Mouse (Mus musculus): Measurements from ENCODE around the gene Cd300a.

The Cd300a gene

DNA sequence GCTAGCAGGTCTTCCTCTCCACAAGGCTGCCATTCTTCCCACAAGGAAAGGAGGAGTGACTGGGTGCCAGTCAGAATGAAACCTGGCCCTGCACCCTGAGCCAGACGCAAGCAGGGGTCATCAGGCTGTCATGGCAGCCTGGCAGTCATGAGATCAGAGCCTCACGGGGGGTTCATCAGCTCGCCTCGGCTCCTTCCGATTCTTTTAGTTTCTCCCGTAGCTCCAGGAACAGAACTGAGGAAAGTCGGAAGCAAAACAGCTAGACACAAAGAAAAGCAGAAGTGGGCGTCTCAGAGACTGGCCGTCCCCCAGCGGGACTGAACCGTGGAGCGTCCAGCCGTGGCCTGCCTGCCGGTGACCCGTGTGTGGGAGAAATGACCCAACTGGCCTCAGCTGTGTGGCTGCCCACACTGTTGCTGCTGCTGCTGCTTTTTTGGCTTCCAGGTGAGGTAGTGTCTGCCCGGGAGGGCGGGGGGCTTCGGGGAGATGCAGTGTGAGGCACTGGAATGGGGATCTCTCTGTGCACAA, at the start of gene Cd300a:
Gene Cd300a (plus strand): TSS at position 51 of the 528 bp plus-strand sequence.
- no peaks in the 10 kb centered on the region for H3K9me3 ChIP-seq (ENCODE audit: low read length)
- H3K4me1 ChIP-seq (replicated peaks; ENCODE audit: low read depth, low read length) = no peaks in the 10 kb centered on the region
- H3K36me3 ChIP-seq (ENCODE audit: insufficient read depth, low read length) = no peaks in the 10 kb centered on the region
- H3K4me3 ChIP-seq (replicated peaks; ENCODE audit: low read length) = no peak within 1 kb of the TSS
- TF ChIP-seq CTCF (conservative IDR thresholded peaks at IDR 0.05; ENCODE audit: low read length) (no peak), POU5F1 (IDR thresholded peaks at IDR 0.05; ENCODE audit: borderline replicate concordance, low read length) (no peak), NANOG (IDR thresholded peaks at IDR 0.05; ENCODE audit: borderline replicate concordance, low read length) (no peak)
- peaks cover 27% of the 10 kb centered on the region for H3K27me3 ChIP-seq (ENCODE audit: insufficient read depth, low read length)

DNA sequence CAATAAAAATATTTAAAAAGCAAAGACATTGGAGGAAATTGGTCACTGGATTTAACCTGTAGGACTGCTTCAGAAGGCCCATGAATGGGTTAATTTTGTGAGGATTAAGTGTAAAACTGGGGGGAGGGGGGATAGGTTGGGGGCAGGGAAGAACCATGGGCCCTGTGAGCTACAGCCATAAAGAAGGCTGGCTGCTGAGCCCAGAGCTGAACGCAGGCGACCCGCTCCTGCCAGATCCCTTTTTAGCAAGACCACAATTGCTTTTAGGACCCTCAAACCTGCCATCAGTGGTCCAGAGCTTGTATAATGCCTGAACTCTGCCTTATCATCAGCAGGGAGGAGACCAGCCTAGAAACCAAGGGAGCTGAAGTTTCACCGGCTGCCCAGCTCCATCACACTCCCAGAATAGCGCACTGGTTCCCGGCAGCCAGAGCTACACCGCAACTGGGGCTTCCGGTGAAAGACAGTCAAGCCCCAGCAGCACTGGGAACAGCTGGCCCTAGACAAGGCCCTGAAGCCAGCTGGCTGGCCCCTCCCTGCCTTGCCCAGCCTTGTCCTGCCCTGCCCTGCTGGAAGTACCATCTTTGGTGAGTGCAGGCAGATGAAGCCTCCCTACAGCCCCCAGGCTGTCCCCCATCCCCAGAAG, 45.9 kb upstream of the Cd300a start:
- TF ChIP-seq POU5F1 (IDR thresholded peaks at IDR 0.05; ENCODE audit: borderline replicate concordance, low read length) = no peak
- peaks cover 21% of the 10 kb centered on the region for H3K9me3 ChIP-seq (ENCODE audit: low read length)

DNA sequence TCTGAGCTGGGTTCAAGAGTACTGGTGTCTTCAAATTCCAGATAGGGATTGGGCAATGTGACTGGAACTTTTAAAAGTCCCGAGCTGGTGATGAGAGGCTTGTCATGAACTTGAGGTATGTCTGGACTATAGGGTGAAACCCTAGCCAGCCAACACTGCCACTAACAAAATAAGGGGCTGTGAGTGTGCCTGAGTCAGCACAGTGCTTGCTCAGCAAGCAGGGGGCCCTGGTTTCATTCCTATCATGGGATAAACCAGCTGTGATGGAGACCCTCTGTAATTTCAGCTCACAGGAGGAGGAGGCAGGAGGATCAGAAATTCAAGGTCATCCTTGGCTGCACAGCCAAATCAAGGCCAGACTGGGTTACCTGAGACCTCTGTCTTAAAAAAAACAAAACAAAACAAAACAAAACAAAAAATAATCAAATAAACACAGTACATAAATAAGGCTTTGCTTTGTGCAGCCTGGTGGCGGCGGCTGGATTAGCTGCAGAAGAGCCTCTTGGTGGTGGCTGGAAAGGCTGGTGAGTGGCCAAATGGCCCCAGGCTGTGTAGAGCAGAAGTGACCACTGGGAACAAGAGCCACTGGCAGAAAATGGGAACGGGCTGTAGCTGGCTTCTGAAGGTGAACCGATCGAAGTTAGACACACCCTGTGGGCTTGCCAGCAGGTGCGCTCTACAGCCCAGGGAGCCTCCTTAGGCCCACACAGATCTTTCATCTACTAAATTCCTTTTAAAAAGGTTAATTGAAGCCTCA, 45.2 kb upstream of the Cd300a start:
- Histone ChIP-seq H3K36me3 (ENCODE audit: insufficient read depth, low read length) (no peaks in the 10 kb centered on the region), H3K4me1 (replicated peaks; ENCODE audit: low read depth, low read length) (peaks cover 43% of the 10 kb centered on the region), H3K4me3 (replicated peaks; ENCODE audit: low read length) (peak overlapping the region; percentile 60), H3K9me3 (ENCODE audit: low read length) (peaks cover 20% of the 10 kb centered on the region), H3K27me3 (ENCODE audit: insufficient read depth, low read length) (peaks cover 24% of the 10 kb centered on the region)
- no peak for TF ChIP-seq NANOG (IDR thresholded peaks at IDR 0.05; ENCODE audit: borderline replicate concordance, low read length)
- TF ChIP-seq POU5F1 (IDR thresholded peaks at IDR 0.05; ENCODE audit: borderline replicate concordance, low read length) = no peak
- TF ChIP-seq CTCF (conservative IDR thresholded peaks at IDR 0.05; ENCODE audit: low read length) = no peak

More for the DNA sequence above, 45.9 kb upstream of the Cd300a start:
- Histone ChIP-seq H3K36me3 (ENCODE audit: insufficient read depth, low read length) (no peaks in the 10 kb centered on the region), H3K4me1 (replicated peaks; ENCODE audit: low read depth, low read length) (peaks cover 38% of the 10 kb centered on the region), H3K4me3 (replicated peaks; ENCODE audit: low read length) (peak overlapping the region; percentile 60), H3K27me3 (ENCODE audit: insufficient read depth, low read length) (peaks cover 17% of the 10 kb centered on the region)

DNA sequence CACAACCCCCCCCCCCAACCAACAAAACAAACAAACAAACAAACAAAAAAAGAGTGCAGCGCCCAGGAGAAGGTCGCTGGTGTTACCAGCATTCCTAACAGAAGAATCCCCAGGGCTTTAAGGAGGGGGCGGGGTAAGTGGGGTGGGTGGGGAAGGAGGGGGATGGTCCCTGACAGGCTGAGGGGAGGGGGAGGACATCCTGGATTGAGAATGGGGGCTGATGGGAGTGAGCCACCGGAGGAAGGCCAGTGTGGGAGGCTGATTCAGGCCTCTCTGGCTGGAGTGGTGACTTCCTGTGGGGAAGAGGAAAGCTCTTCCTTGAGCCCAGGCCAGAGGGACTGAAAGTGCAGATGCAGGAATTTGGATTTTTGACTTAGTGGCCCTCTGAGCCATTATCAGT, 43.5 kb upstream of the Cd300a start:
- no peak overlapping the region; the same call in 1 of the 2 replicates for H3K4me3 ChIP-seq (replicated peaks; ENCODE audit: low read length)
- peaks cover 39% of the 10 kb centered on the region for H3K27me3 ChIP-seq (ENCODE audit: insufficient read depth, low read length)
- no peak for TF ChIP-seq POU5F1 (IDR thresholded peaks at IDR 0.05; ENCODE audit: borderline replicate concordance, low read length)
- no peak for TF ChIP-seq CTCF (conservative IDR thresholded peaks at IDR 0.05; ENCODE audit: low read length)
- no peak for TF ChIP-seq NANOG (IDR thresholded peaks at IDR 0.05; ENCODE audit: borderline replicate concordance, low read length)
- no peaks in the 10 kb centered on the region for H3K36me3 ChIP-seq (ENCODE audit: insufficient read depth, low read length)
- peaks cover 56% of the 10 kb centered on the region for H3K4me1 ChIP-seq (replicated peaks; ENCODE audit: low read depth, low read length)
- peaks cover 7% of the 10 kb centered on the region for H3K9me3 ChIP-seq (ENCODE audit: low read length)

DNA sequence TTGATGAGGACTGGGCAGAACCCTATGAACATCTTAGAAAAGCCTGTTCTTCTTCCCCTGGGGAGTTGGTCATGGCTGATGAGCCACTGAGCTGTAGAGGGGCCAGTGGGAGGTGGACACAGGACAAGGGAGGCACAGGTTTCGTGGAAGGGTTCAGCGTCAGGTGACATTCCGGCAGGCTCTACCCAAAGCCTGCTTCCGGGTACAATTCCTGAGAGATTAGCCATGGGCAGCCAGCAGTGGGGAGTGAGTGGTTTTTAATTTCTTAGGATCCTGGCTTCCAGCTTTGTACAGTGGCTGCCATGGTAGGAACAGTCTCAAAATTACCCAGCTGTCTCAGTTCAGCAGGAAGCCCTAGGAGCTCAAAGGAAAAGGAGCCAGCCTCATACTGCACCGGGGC, 42.8 kb upstream of the Cd300a start:
- H3K9me3 ChIP-seq (ENCODE audit: low read length) = 0 out of 2 replicates have a peak, but pooled peaks cover under 1% of the 10 kb centered on the region
- TF ChIP-seq POU5F1 (IDR thresholded peaks at IDR 0.05; ENCODE audit: borderline replicate concordance, low read length) = no peak
- TF ChIP-seq NANOG (IDR thresholded peaks at IDR 0.05; ENCODE audit: borderline replicate concordance, low read length) = no peak

DNA sequence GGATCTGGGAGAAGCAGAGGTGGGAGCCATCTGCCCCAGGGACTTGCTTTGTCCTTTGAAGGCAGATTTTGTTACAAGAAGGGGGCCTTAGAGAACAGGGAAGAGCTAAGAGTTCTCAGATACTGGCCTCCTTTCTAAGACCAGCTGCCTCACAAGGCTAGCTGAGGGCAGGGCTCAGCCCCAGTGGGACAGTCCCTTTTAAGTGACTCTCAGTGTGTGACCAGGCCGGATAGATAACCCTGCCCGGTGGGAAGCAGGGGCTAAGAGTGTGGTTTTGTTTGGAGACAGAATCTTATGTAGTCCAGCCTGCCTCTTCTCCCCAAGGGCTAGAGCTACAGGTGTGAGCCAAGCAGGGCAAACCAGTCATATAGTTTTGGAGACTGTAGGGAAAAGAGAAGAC, 40.3 kb upstream of the Cd300a start:
- no peak for TF ChIP-seq POU5F1 (IDR thresholded peaks at IDR 0.05; ENCODE audit: borderline replicate concordance, low read length)
- no peak for TF ChIP-seq CTCF (conservative IDR thresholded peaks at IDR 0.05; ENCODE audit: low read length)
- TF ChIP-seq NANOG (IDR thresholded peaks at IDR 0.05; ENCODE audit: borderline replicate concordance, low read length) = no peak
- H3K36me3 ChIP-seq (ENCODE audit: insufficient read depth, low read length) = no peaks in the 10 kb centered on the region

More for the DNA sequence above, 42.8 kb upstream of the Cd300a start:
- H3K4me3 ChIP-seq (replicated peaks; ENCODE audit: low read length) = no peak overlapping the region
- H3K4me1 ChIP-seq (replicated peaks; ENCODE audit: low read depth, low read length) = peaks cover 57% of the 10 kb centered on the region
- peaks cover 46% of the 10 kb centered on the region for H3K27me3 ChIP-seq (ENCODE audit: insufficient read depth, low read length)
- H3K36me3 ChIP-seq (ENCODE audit: insufficient read depth, low read length) = no peaks in the 10 kb centered on the region

DNA sequence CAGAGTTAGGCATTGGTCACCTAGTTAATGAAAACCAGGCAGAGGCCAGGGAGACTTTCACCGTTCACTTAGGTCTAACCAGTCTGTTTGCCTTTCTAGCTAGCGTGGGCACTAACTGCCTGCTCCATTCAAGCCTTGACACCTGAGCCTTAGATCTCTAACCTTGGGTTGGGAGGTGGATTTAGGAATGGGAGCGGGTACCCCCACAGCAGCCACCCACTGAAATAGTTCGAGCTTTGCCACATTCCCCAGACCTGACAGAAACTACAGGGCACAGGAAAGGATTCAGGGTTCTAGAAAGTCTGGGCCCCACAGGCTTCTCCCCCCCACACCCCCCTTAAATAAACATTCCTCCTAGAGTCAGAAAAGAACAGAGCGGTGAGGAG, 39.8 kb upstream of the Cd300a start:
- no peaks in the 10 kb centered on the region for H3K9me3 ChIP-seq (ENCODE audit: low read length)
- no peaks in the 10 kb centered on the region for H3K36me3 ChIP-seq (ENCODE audit: insufficient read depth, low read length)
- H3K27me3 ChIP-seq (ENCODE audit: insufficient read depth, low read length) = peaks cover 61% of the 10 kb centered on the region
- no peak overlapping the region for H3K4me3 ChIP-seq (replicated peaks; ENCODE audit: low read length)
- H3K4me1 ChIP-seq (replicated peaks; ENCODE audit: low read depth, low read length) = peaks cover 68% of the 10 kb centered on the region
- no peak for TF ChIP-seq POU5F1 (IDR thresholded peaks at IDR 0.05; ENCODE audit: borderline replicate concordance, low read length)
- TF ChIP-seq NANOG (IDR thresholded peaks at IDR 0.05; ENCODE audit: borderline replicate concordance, low read length) = no peak
- no peak for TF ChIP-seq CTCF (conservative IDR thresholded peaks at IDR 0.05; ENCODE audit: low read length)

More for the DNA sequence above, 40.3 kb upstream of the Cd300a start:
- H3K9me3 ChIP-seq (ENCODE audit: low read length) = no peaks in the 10 kb centered on the region
- peaks cover 56% of the 10 kb centered on the region for H3K27me3 ChIP-seq (ENCODE audit: insufficient read depth, low read length)
- H3K4me3 ChIP-seq (replicated peaks; ENCODE audit: low read length) = no peak overlapping the region
- peaks cover 69% of the 10 kb centered on the region for H3K4me1 ChIP-seq (replicated peaks; ENCODE audit: low read depth, low read length)

DNA sequence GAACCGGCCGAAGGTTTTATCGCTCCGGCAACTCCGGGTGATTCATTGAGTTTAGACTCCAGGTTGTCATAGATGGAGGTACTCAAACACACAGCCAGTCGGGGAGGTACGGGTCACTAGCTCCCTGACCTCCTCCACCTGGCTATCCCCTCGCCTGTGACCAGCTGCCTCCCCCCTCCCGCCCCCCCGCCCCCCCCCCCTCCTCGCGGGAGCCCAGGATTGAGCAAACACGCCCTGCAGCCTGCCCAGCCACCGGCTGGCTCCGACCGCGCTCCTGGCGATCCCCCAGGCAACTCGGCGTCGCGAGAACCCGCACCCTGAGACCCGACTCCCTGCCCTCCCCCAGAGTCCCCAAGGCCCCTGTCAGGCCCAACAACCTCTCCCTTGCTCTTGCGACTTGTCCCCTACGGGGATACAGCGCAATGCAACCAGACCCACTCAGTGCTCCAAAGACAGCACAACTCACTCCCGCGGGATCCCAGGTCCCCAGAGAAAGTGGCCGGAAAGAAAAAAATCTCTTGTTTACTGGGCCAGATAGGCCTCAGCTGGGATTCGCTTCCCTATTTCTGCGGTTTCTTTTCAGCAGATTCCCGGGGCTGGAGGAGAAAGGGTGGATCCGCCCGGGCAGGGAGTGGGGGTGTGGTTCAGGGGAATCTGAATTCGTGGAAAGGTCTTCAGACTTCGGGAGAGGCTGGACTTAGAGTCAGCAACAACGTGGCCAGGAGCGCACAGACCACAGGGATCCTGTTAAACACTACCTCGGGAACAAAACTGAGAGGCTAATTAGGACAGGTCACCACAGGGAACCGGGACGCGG, 39.2 kb upstream of the Cd300a start, which contains the start of gene Gprc5c:
Gene Gprc5c (plus strand): TSS at position 701 of the 817 bp plus-strand sequence.
- Histone ChIP-seq H3K27me3 (ENCODE audit: insufficient read depth, low read length) (peaks cover 61% of the 10 kb centered on the region), H3K9me3 (ENCODE audit: low read length) (no peaks in the 10 kb centered on the region), H3K4me3 (replicated peaks; ENCODE audit: low read length) (peak within 1 kb of the TSS; percentile 86), H3K36me3 (ENCODE audit: insufficient read depth, low read length) (no peaks in the 10 kb centered on the region), H3K4me1 (replicated peaks; ENCODE audit: low read depth, low read length) (peaks cover 62% of the 10 kb centered on the region)
- TF ChIP-seq NANOG (IDR thresholded peaks at IDR 0.05; ENCODE audit: borderline replicate concordance, low read length) = no peak

Data from E14TG2a.4 (cell line).